Mouse (Mus musculus): ENCODE results near the gene Nolc1. TPM values are rescaled to one million over a fixed set of nuclear protein-coding genes. Genes with fewer than 3 reads are reported as not detected.

Nolc1 gene
- total RNA-seq, 4 experiments from 2014 or later: 41.8 to 48.2 (median 46.0) TPM

Other genes with a start within 250 kb of the Nolc1 start
- 10 to 100 TPM; 20.7 to 22.8 (median 21.7) TPM for gene Armh3, start 77.4 kb upstream of the Nolc1 start, total RNA-seq (2022)
- gene Hps6, start 72.4 kb upstream of the Nolc1 start, total RNA-seq (2022): 1 to 10 TPM; 7.8 to 9.0 (median 8.5) TPM
- 10 to 100 TPM; 25.7 to 29.7 (median 26.8) TPM for gene Pprc1, start 31.0 kb upstream of the Nolc1 start, total RNA-seq (2022)
- 100 to 1,000 TPM; 110 to 132 (median 120) TPM for gene Ldb1, start 30.6 kb upstream of the Nolc1 start, total RNA-seq (2022)
- not detected for gene Elovl3, start 56.0 kb downstream of the Nolc1 start, total RNA-seq (2022)
- gene Pitx3, start 72.5 kb downstream of the Nolc1 start, total RNA-seq (2022): not detected
- 10 to 100 TPM; 76.4 to 97.5 (median 78.8) TPM for gene Gbf1, start 76.6 kb downstream of the Nolc1 start, total RNA-seq (2022)
- gene Nfkb2, start 228.5 kb downstream of the Nolc1 start, total RNA-seq (2022): 1 to 10 TPM; 1.9 to 3.3 (median 2.2) TPM